Mouse (Mus musculus) intestine, embryonic 15.5 days (tissue): ENCODE data around the gene Olfr95. TPM values are rescaled to one million over a fixed set of nuclear protein-coding genes. Genes with fewer than 3 reads are reported as not detected.
"Not testable (repeated sequence)": the region's sequence is repeated elsewhere in the genome, so short reads cannot be mapped to it uniquely, and the experiment has no call there.

Experiments used
- ATAC-seq: fragments of 200-750 bp; cut with Nextera tagmentation; 2 replicates; pipeline ENCODE4 v1.8.0; 2017; ENCODE audit warnings: moderate TSS enrichment, moderate library complexity
- H3K27ac ChIP-seq: fragments of 300-500 bp; sonication (generic); 2 replicates; pipeline ENCODE4 v1.5.1; 2015; ENCODE audit warnings: mild to moderate bottlenecking, inconsistent platforms
- H3K27me3 ChIP-seq: fragments of 300-500 bp; sonication (generic); replicated peaks from 2 replicates; pipeline ENCODE4 v1.6.1; 2015; ENCODE audit warnings: inconsistent platforms
- H3K36me3 ChIP-seq: fragments of 300-500 bp; sonication (generic); 2 replicates; pipeline ENCODE4 v1.6.1; 2015; ENCODE audit warnings: inconsistent platforms
- H3K4me1 ChIP-seq: fragments of 300-500 bp; sonication (generic); replicated peaks from 2 replicates; pipeline ENCODE4 v1.6.1; 2015; ENCODE audit warnings: inconsistent platforms
- H3K4me2 ChIP-seq: fragments of 300-500 bp; sonication (generic); replicated peaks from 2 replicates; pipeline ENCODE4 v1.6.1; 2015; ENCODE audit warnings: mild to moderate bottlenecking, inconsistent platforms
- H3K4me3 ChIP-seq: fragments of 300-500 bp; sonication (generic); replicated peaks from 2 replicates; pipeline ENCODE4 v1.5.1; 2015; ENCODE audit warnings: inconsistent platforms
- H3K9ac ChIP-seq: fragments of 300-500 bp; sonication (generic); 2 replicates; pipeline ENCODE4 v1.6.1; 2015; ENCODE audit warnings: inconsistent platforms
- H3K9me3 ChIP-seq: fragments of 300-500 bp; sonication (generic); 2 replicates; pipeline ENCODE4 v1.6.1; 2016; ENCODE audit warnings: inconsistent platforms
- WGBS: fragments of 180-500 bp; shearing (Covaris S2); methylation state at CpG from one replicate; pipeline ENCODE4 v1.1.7; 2015; 5-methylcytosine and 5-hydroxymethylcytosine counted together
- polyA plus RNA-seq: library from polyadenylated mRNA; unstranded; fragments of >200 nt; fragmentation: Nextera tagmentation; extraction: Ambion mirVana; gene quantifications from 2 replicates; pipeline ENCODE4 v1.2.1, GENCODE M21; 2015

Gene Olfr95
- polyA plus RNA-seq = not detected in 2 replicates

DNA sequence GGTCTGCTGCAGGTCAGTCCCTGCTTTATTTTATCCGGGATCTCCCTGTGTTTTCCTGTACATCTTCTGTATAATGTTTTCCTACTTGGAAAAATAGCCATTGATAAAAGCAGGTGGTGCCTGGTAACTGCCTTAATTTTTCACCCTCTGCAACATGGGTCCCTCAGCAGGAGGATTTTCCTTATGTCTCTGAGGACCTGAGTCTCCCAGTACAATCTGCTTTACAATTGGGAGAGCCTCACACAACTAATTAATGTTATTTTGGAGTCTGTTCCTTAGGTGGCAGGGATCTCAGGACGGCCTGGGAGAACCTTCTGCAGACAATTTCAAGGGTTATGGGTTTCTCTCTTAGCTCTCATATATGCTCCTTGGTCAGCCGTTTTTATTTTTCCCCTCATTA lies at the start of gene Olfr95:
Olfr95 (minus strand) TSS at position 101 of the 400 bp plus-strand sequence.
- WGBS = 69% methylated on average over 3 of the region's 3 CpGs
- H3K4me2 ChIP-seq = no peak within 1 kb of the TSS
- H3K9ac ChIP-seq = no peak within 1 kb of the TSS
- H3K36me3 ChIP-seq = no peaks in the 10 kb centered on the region
- peaks cover 12% of the 10 kb centered on the region for H3K27me3 ChIP-seq
- no peak for ATAC-seq
- no peaks in the 10 kb centered on the region for H3K4me1 ChIP-seq
- no peak within 1 kb of the TSS for H3K4me3 ChIP-seq
- H3K9me3 ChIP-seq = no peaks in the 10 kb centered on the region
- H3K27ac ChIP-seq = no peak within 1 kb of the TSS

DNA sequence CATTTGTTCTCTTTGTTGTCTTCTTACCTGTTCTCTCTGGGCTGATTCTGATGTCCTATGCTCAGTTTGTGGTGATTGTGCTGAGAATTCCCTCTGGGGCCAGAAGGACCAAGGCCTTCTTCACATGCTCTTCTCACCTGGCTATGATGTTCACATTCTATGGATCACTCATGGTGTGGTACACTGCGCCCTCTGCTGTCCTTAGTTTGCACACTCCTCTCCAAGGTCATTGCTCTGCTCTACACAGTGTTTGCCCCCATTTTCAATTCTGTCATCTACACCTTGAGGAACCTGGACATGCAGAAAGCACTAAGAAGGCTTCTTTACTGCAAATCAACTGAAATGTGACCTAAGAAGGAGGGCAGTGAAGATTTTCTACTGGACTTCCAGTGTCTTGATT lies 37.6 kb upstream of the Olfr95 start:
- no peak overlapping the region for H3K4me3 ChIP-seq
- 6% methylated on average over 1 of the region's 1 CpGs for WGBS

DNA sequence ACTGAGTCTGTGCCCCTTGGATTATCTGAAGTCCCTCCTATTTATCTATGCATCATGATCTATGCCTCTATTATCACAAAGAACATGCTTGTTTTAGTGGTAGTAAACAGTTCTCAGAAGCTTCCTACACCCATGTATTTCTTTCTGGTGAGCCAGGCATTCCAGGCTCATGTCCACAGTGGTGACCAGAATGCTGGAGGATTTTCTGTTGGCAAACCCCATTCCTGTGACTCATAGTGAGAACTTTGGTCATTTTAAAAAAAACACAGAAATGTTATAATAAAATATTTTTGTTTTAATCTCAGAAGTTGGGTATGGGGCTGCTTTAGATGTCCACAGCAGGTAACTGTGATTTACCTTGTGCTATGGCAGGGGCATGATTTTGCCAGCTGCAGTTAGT lies 36.5 kb upstream of the Olfr95 start:
- ATAC-seq = no peak
- no peak overlapping the region for H3K4me3 ChIP-seq
- no peak overlapping the region for H3K4me2 ChIP-seq
- no peaks in the 10 kb centered on the region for H3K9me3 ChIP-seq
- no peaks in the 10 kb centered on the region for H3K27me3 ChIP-seq
- H3K4me1 ChIP-seq = no peaks in the 10 kb centered on the region
- H3K27ac ChIP-seq = no peak overlapping the region
- no peak overlapping the region for H3K9ac ChIP-seq
- H3K36me3 ChIP-seq = no peaks in the 10 kb centered on the region

More for the DNA sequence above, 37.6 kb upstream of the Olfr95 start:
- Histone ChIP-seq H3K4me1 (no peaks in the 10 kb centered on the region), H3K27ac (no peak overlapping the region), H3K9me3 (no peaks in the 10 kb centered on the region), H3K9ac (no peak overlapping the region), H3K27me3 (no peaks in the 10 kb centered on the region), H3K36me3 (no peaks in the 10 kb centered on the region), H3K4me2 (no peak overlapping the region)
- ATAC-seq = 0 out of 2 replicates have a peak, but pooled peaks have one; percentile 53

DNA sequence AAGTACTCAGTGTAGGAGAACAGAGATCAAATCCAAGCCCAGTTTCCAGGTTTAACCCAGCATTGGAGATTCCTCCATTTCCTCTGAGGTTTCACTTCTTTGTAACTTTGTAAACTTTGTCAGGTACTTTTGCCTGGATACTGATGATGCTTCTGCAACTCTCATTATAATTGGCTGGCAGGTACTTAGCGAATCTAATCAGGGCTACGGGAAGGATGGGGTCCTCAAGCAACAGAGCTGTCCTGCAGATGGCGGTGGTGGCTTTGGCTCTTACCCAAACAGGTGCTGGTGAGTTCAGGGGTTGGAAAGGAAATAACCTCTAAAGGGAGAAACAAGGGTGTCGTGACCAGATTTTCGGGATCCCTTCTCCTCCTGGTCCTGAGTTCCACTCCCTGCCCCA lies 33.8 kb upstream of the Olfr95 start:
- Histone ChIP-seq H3K4me2 (no peak overlapping the region), H3K27me3 (no peaks in the 10 kb centered on the region), H3K9me3 (no peaks in the 10 kb centered on the region), H3K27ac (no peak overlapping the region), H3K9ac (no peak overlapping the region), H3K4me3 (no peak overlapping the region), H3K36me3 (no peaks in the 10 kb centered on the region), H3K4me1 (no peaks in the 10 kb centered on the region)
- ATAC-seq = peak; percentile 41; the same call in 1 of the 2 replicates
- 36% methylated on average over 5 of the region's 5 CpGs for WGBS

DNA sequence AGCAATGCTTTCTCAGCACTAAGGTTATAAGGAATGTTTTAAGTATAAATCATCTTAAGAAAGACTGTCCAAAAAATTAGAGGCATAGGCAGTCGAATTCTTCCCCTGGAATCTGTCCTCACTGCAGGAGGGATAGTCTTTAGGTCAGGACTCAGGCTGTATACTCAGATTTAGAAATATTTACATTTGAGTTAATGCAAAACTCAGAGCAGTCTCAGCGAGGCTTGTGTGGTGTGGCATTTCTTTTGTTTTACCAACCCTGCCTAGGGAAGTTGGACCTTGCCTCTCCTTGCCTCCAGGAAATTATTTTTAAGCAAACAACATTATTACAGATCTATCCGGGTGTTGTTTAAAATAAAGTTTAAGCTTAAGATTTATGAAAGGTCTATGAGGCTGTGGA lies 29.3 kb upstream of the Olfr95 start:
- Histone ChIP-seq H3K9me3 (no peaks in the 10 kb centered on the region; the same call in 1 of the 2 replicates), H3K27me3 (no peaks in the 10 kb centered on the region), H3K9ac (no peak overlapping the region), H3K4me2 (no peak overlapping the region), H3K4me1 (no peaks in the 10 kb centered on the region), H3K36me3 (no peaks in the 10 kb centered on the region), H3K27ac (no peak overlapping the region), H3K4me3 (no peak overlapping the region)
- ATAC-seq = peak; percentile 62
- 10% methylated on average over 3 of the region's 3 CpGs for WGBS

DNA sequence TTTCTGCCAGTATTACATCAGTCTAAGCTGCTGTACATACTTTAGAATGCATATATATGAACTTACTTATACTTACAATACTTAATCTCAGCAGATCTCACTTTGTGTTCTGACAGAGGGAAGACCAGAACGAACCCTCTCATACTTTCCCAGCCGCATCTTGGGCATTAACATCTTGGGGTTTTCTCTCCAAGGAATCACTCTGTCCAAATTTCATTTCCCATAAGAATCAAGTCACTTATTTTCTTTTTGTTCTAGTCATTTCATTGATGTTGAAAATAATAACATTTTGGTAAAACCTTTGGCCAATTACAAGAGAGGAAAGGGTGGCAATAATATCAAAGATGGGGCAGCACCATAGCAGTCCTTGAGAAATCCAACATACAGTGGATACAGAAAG lies 24.3 kb upstream of the Olfr95 start, which contains the start of gene Olfr97:
Olfr97 (minus strand) TSS at position 101 of the 400 bp plus-strand sequence.
- H3K27ac ChIP-seq, H3K4me3 ChIP-seq, H3K4me1 ChIP-seq, H3K36me3 ChIP-seq, H3K4me2 ChIP-seq, H3K27me3 ChIP-seq, H3K9ac ChIP-seq, H3K9me3 ChIP-seq, ATAC-seq: not testable (repeated sequence)
- 88% methylated on average over 2 of the region's 2 CpGs for WGBS

DNA sequence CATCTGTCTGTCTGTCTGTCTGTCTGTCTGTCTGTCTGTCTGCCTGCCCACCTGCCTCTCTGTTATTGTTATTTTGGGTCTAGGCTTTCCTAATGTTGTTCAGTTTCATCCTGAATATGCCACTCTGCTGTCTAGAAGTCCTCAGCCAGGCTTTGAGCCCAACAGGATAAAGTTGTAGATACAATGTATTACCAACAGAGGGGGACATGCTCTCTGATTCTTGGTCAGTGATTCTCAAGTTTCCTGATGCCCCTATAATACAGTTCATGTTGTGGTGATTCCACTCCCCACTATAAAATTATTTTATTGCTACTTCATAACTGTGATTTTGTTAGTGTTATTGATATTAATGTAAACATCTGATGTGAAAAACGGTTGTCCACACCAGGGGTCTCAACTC lies 9.0 kb upstream of the Olfr95 start:
- Histone ChIP-seq H3K27ac (no peak overlapping the region), H3K4me3 (no peak overlapping the region), H3K9ac (no peak overlapping the region), H3K27me3 (no peaks in the 10 kb centered on the region), H3K9me3 (no peaks in the 10 kb centered on the region), H3K36me3 (no peaks in the 10 kb centered on the region), H3K4me1 (no peaks in the 10 kb centered on the region), H3K4me2 (no peak overlapping the region)
- WGBS = 27% methylated on average over 1 of the region's 1 CpGs
- no peak for ATAC-seq

DNA sequence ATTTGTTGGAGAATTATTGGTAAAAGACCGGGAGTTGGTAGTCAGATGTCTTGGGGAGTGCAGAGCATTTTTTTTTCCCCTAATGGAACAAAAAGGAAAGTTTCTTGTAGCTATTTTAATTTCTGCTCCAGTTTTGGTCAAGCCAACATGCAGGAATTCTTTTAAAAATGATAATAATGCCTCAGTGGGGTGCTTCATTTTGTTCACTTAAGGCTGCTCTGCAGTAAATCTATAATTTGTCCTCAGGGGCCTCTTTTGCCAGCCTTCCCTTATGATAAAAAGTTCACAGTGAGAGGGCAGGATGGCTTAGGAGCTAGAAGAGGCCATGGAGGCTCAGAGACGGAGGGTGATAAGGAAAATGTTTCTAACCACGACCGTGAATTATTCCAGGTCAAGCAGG lies 6.9 kb upstream of the Olfr95 start, which contains the start of gene Olfr96:
Olfr96 (plus strand) TSS at position 301 of the 400 bp plus-strand sequence.
- Histone ChIP-seq H3K4me3 (no peak within 1 kb of the TSS), H3K9me3 (no peaks in the 10 kb centered on the region), H3K36me3 (no peaks in the 10 kb centered on the region), H3K27ac (no peak within 1 kb of the TSS), H3K27me3 (no peaks in the 10 kb centered on the region), H3K4me2 (no peak within 1 kb of the TSS), H3K9ac (no peak within 1 kb of the TSS), H3K4me1 (no peaks in the 10 kb centered on the region)
- WGBS = 63% methylated on average over 4 of the region's 4 CpGs
- no peak for ATAC-seq

DNA sequence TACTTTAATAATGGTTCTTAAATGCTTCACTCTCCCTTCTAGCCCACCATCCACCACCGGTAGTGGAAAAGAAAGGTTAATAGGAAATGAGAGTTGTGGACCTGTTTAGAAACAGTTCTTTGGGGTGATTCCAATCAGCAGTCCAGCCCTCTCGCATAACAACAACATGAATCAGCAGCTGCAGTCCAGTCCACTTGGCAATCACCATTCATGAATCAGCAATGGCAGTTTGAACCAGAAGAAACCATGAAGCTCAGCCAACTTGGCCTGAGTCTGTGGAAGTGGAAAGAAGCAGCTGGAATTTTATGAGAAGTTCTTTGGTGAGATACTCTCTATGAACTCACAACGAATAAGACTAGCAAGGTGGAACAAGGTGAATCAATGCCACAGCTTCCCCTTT lies 5.6 kb upstream of the Olfr95 start:
- no peak for ATAC-seq
- H3K9ac ChIP-seq = no peak overlapping the region
- no peak overlapping the region for H3K4me2 ChIP-seq
- H3K4me1 ChIP-seq = no peaks in the 10 kb centered on the region
- no peak overlapping the region for H3K27ac ChIP-seq
- no peak overlapping the region for H3K4me3 ChIP-seq
- no peaks in the 10 kb centered on the region for H3K36me3 ChIP-seq
- 77% methylated on average over 3 of the region's 3 CpGs for WGBS
- no peaks in the 10 kb centered on the region for H3K27me3 ChIP-seq
- no peaks in the 10 kb centered on the region for H3K9me3 ChIP-seq

DNA sequence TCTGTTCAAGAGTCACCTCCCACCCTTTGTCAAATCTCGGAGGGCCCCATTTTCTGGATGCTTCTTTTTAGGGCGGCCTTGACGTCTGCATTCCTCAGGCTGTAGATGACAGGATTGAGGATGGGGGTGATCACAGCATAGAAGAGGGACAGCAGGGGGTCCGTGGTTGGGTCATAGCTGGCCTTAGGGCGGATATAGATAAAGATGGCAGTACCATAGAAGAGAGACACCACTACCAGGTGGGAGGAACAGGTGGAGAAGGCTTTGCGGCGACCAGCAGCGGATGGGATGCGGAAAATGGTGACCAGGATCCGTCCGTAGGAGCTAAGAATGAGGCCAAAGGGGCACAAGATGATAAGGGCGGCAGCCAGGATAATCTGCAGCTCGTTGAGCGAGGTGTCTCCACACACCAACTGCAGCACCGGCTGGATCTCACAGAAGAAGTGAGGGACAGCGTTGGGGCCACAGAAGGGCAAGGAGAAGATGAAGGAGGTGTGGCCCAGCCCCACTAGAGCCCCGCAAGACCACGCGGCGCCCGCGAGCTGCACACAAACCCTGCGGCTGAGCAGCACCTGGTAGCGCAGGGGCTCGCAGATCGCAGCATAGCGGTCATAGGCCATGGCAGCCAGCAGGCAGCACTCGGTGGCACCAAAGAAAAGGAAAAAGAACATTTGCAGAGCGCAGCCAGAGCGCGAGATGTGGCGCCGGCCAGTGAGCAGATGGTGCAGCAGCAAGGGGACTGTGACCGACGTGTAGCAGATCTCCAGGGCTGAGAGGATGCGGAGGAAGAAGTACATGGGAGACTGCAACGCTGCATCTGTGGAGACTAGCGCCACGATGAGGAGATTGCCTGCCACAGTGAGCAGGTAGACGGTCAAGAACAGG lies 1.8 kb downstream of the Olfr95 start:
- H3K27ac ChIP-seq = no peak overlapping the region
- ATAC-seq = no peak
- no peaks in the 10 kb centered on the region for H3K9me3 ChIP-seq
- H3K9ac ChIP-seq = no peak overlapping the region
- no peaks in the 10 kb centered on the region for H3K4me1 ChIP-seq
- H3K27me3 ChIP-seq = peaks cover 12% of the 10 kb centered on the region
- WGBS = 15% methylated on average over 40 of the region's 40 CpGs
- H3K36me3 ChIP-seq = no peaks in the 10 kb centered on the region
- H3K4me3 ChIP-seq = peak overlapping the region; percentile 19
- H3K4me2 ChIP-seq = peak overlapping the region; percentile 57

DNA sequence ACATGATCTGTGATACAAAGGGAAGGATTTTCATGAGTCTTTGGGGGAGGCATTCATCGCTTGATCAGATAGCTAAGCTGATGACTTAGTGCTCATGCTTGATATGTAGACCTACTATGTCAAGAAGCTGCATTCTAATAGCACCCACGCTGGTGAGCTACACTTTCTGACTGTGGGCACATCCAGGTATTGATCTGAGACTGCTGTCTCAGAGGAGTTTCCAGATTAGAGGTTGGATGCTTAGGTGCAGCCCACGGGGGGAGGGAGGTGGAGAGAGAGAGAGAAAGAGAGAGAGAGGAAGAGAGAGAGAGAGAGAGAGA lies 9.0 kb downstream of the Olfr95 start:
- Histone ChIP-seq H3K9me3 (no peaks in the 10 kb centered on the region), H3K27me3 (0 out of 2 replicates have a peak, but pooled peaks cover 2% of the 10 kb centered on the region), H3K4me3 (no peak overlapping the region), H3K4me1 (no peaks in the 10 kb centered on the region), H3K27ac (no peak overlapping the region), H3K9ac (no peak overlapping the region), H3K36me3 (no peaks in the 10 kb centered on the region), H3K4me2 (no peak overlapping the region)
- ATAC-seq = peak; percentile 59
- WGBS = 25% methylated on average over 3 of the region's 3 CpGs

DNA sequence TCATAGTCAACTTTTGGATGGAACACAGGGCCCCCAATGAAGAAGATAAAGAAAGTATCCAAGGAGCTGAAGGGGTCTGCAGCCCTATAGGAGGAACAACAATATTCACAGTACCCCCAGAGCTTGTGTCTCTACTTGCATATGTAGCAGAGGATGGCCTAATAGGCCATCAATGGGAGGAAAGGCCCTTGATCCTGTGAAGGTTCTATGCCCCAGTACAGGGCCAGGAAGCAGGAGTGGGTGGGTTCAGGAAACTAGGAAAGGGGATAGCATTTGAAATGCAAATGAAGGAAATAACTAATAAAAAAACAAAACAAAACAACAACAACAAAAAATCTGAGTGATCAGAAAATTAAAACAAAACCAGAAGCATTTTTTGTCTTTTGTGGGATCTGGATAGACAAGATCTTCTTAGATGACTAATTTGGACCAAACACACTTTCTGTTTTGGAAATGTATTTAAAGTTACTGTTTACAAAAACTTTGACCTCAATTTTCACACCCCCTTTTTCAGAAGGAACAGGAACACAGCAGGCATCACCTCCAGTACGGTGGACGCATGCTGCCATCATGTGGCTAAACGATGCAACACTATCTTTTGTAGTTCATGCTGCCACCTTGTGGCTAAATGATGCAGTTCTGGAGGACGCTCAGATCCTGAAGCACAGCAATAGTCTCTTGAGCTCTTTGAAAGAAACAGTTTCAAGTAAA lies 9.6 kb downstream of the Olfr95 start:
- H3K4me2 ChIP-seq = no peak overlapping the region
- no peak overlapping the region for H3K9ac ChIP-seq
- ATAC-seq = peak; percentile 89
- H3K9me3 ChIP-seq = no peaks in the 10 kb centered on the region
- H3K4me3 ChIP-seq = no peak overlapping the region
- H3K36me3 ChIP-seq = no peaks in the 10 kb centered on the region
- under 1% methylated on average over 4 of the region's 4 CpGs for WGBS
- H3K4me1 ChIP-seq = no peaks in the 10 kb centered on the region
- H3K27ac ChIP-seq = no peak overlapping the region
- H3K27me3 ChIP-seq = 0 out of 2 replicates have a peak, but pooled peaks cover 2% of the 10 kb centered on the region
